Mouse (Mus musculus): ENCODE measurements around the gene Nrxn2. TPM values are rescaled to one million over a fixed set of nuclear protein-coding genes. Genes with fewer than 3 reads are reported as not detected.
A peak's percentile ranks its signal among the peaks of the same experiment; 100 is the strongest.

The Nrxn2 gene
- total RNA-seq (2014; rRNA removed) (213 and 256 TPM in 2 replicates), polyA plus RNA-seq (2015; fragmentation: Nextera tagmentation; extraction: Ambion mirVana) (45.1 and 49.4 TPM in 2 replicates)

- Histone ChIP-seq H3K4me2 (ENCODE audit: low read depth) (peak within 1 kb of the TSS; percentile 76), H3K27me3 (ENCODE audit: insufficient read depth, low read length) (no peaks in the 10 kb centered on the region), H3K9ac (peak within 1 kb of the TSS; percentile 82), H3K27ac (ENCODE audit: low read depth, low read length) (peak within 1 kb of the TSS; percentile 97), H3K4me3 (ENCODE audit: low read depth, low read length) (peak within 1 kb of the TSS; percentile 72), H3K9me3 (ENCODE audit: low read length) (no peaks in the 10 kb centered on the region), H3K36me3 (ENCODE audit: insufficient read depth) (no peaks in the 10 kb centered on the region; the same call in 1 of the 2 replicates), H3K4me1 (ENCODE audit: insufficient read depth) (peaks cover 55% of the 10 kb centered on the region)
- ATAC-seq (peak; percentile 95), DNase-seq (peak; percentile 98)
- 0% methylated on average over 46 of the region's 46 CpGs for WGBS
- TF ChIP-seq CTCF (IDR thresholded peaks at IDR 0.05; ENCODE audit: low read depth): peak; percentile 96
These were observed at the start of gene Nrxn2 for GRCm38 (mm10) chr19:6418233-6418879. Gene Nrxn2 (plus strand): TSS chr19:6418731.

- H3K36me3 ChIP-seq (ENCODE audit: insufficient read depth): peaks cover 91% of the 10 kb centered on the region
- TF ChIP-seq CTCF (IDR thresholded peaks at IDR 0.05; ENCODE audit: low read depth): no peak
- H3K4me1 ChIP-seq (ENCODE audit: insufficient read depth): no peaks in the 10 kb centered on the region
- DNase-seq: no peak
- H3K4me3 ChIP-seq (ENCODE audit: low read depth, low read length): no peak overlapping the region
- H3K9ac ChIP-seq: no peak overlapping the region
- no peak overlapping the region for H3K4me2 ChIP-seq (ENCODE audit: low read depth)
- 89% methylated on average over 2 of the region's 2 CpGs for WGBS
- no peaks in the 10 kb centered on the region for H3K9me3 ChIP-seq (ENCODE audit: low read length)
- no peak overlapping the region for H3K27ac ChIP-seq (ENCODE audit: low read depth, low read length)
- no peaks in the 10 kb centered on the region for H3K27me3 ChIP-seq (ENCODE audit: insufficient read depth, low read length)
- ATAC-seq: no peak
These were observed 48.4 kb upstream of the Nrxn2 start for GRCm38 (mm10) chr19:6370175-6370574.

GRCm38 (mm10) chr19:6372433-6372832, 46.1 kb upstream of the Nrxn2 start:
- Histone ChIP-seq H3K36me3 (ENCODE audit: insufficient read depth) (peaks cover 95% of the 10 kb centered on the region), H3K4me1 (ENCODE audit: insufficient read depth) (no peaks in the 10 kb centered on the region), H3K27me3 (ENCODE audit: insufficient read depth, low read length) (no peaks in the 10 kb centered on the region), H3K4me2 (ENCODE audit: low read depth) (no peak overlapping the region), H3K9me3 (ENCODE audit: low read length) (no peaks in the 10 kb centered on the region), H3K4me3 (ENCODE audit: low read depth, low read length) (no peak overlapping the region), H3K27ac (ENCODE audit: low read depth, low read length) (no peak overlapping the region), H3K9ac (no peak overlapping the region)
- ATAC-seq (no peak), DNase-seq (no peak)
- 94% methylated on average over 3 of the region's 3 CpGs for WGBS
- TF ChIP-seq CTCF (IDR thresholded peaks at IDR 0.05; ENCODE audit: low read depth): no peak

GRCm38 (mm10) chr19:6373539-6374400, 44.8 kb upstream of the Nrxn2 start:
- no peaks in the 10 kb centered on the region for H3K9me3 ChIP-seq (ENCODE audit: low read length)
- 63% methylated on average over 12 of the region's 12 CpGs for WGBS
- H3K4me1 ChIP-seq (ENCODE audit: insufficient read depth): no peaks in the 10 kb centered on the region
- no peak overlapping the region; the same call in 1 of the 2 replicates for H3K27ac ChIP-seq (ENCODE audit: low read depth, low read length)
- peak; percentile 80 for TF ChIP-seq CTCF (IDR thresholded peaks at IDR 0.05; ENCODE audit: low read depth)
- H3K27me3 ChIP-seq (ENCODE audit: insufficient read depth, low read length): no peaks in the 10 kb centered on the region
- H3K36me3 ChIP-seq (ENCODE audit: insufficient read depth): peaks cover 85% of the 10 kb centered on the region
- ATAC-seq: peak; percentile 54
- H3K4me3 ChIP-seq (ENCODE audit: low read depth, low read length): no peak overlapping the region
- no peak overlapping the region for H3K4me2 ChIP-seq (ENCODE audit: low read depth)
- H3K9ac ChIP-seq: no peak overlapping the region
- DNase-seq: peak; percentile 81

- H3K36me3 ChIP-seq (ENCODE audit: insufficient read depth): peaks cover 78% of the 10 kb centered on the region
- WGBS: 98% methylated on average over 10 of the region's 10 CpGs
- H3K4me3 ChIP-seq (ENCODE audit: low read depth, low read length): no peak overlapping the region
- H3K9ac ChIP-seq: no peak overlapping the region
- H3K27me3 ChIP-seq (ENCODE audit: insufficient read depth, low read length): no peaks in the 10 kb centered on the region
- H3K4me1 ChIP-seq (ENCODE audit: insufficient read depth): no peaks in the 10 kb centered on the region
- no peaks in the 10 kb centered on the region for H3K9me3 ChIP-seq (ENCODE audit: low read length)
- H3K4me2 ChIP-seq (ENCODE audit: low read depth): no peak overlapping the region
- no peak for ATAC-seq
- H3K27ac ChIP-seq (ENCODE audit: low read depth, low read length): no peak overlapping the region
- TF ChIP-seq CTCF (IDR thresholded peaks at IDR 0.05; ENCODE audit: low read depth): no peak
- DNase-seq: no peak
These were observed 44.0 kb upstream of the Nrxn2 start for GRCm38 (mm10) chr19:6374571-6374970.

GRCm38 (mm10) chr19:6375423-6376254, 42.9 kb upstream of the Nrxn2 start:
- Histone ChIP-seq H3K27ac (ENCODE audit: low read depth, low read length) (no peak overlapping the region), H3K4me3 (ENCODE audit: low read depth, low read length) (no peak overlapping the region), H3K36me3 (ENCODE audit: insufficient read depth) (peaks cover 70% of the 10 kb centered on the region), H3K4me2 (ENCODE audit: low read depth) (no peak overlapping the region), H3K9ac (no peak overlapping the region), H3K4me1 (ENCODE audit: insufficient read depth) (no peaks in the 10 kb centered on the region), H3K9me3 (ENCODE audit: low read length) (no peaks in the 10 kb centered on the region), H3K27me3 (ENCODE audit: insufficient read depth, low read length) (no peaks in the 10 kb centered on the region)
- no peak for TF ChIP-seq CTCF (IDR thresholded peaks at IDR 0.05; ENCODE audit: low read depth)
- WGBS: 89% methylated on average over 41 of the region's 42 CpGs
- ATAC-seq (no peak), DNase-seq (no peak)
